Mouse (Mus musculus) left cerebral cortex, postnatal 36 days (tissue): ENCODE data around the gene Actr10. TPM values are rescaled to one million over a fixed set of nuclear protein-coding genes. Genes with fewer than 3 reads are reported as not detected.

Experiments
- DNase-seq, 2 experiments: peaks; one replicate each; pipeline ENCODE4 v3.0.0; 2021 to 2022; ENCODE audit warnings: low spot score in 2 of 2, mixed read lengths in 1 of 2
- intact Hi-C: fragments of 180-260 bp; cut with DNase I; formaldehyde crosslinking; loops from one replicate; pipeline ENCODE4 v1.15.1; 2025
- total RNA-seq, 2 experiments: library from RNA; stranded (reverse); gene quantifications; 2 replicates each; pipeline ENCODE4 v1.2.3; 2021

The Actr10 gene
- total RNA-seq, 2 experiments from 2014 or later = 146 to 163 TPM

- DNase-seq = no peak
- intact Hi-C loops = no loop called here
These were observed 68.5 kb downstream of the Actr10 start for GRCm38 (mm10) chr12:71006141-71006540.

DNA sequence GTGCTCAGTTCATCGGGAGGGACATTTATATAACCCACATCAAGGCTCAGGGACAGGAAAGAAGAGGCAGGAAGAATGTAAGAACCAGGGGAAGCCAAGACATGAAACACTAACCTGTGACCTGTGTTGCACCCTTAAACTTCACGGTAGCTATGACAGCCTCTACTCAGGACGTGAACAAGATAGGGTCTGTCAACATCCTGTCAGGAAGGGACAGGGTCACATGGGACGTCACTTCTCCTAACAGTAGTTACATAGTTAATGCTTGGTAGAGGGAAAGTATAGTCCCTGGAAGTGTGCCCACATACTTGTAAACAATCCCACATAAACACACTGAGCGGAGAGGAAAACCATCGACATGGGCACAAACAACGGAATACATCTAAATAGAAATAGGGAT, 69.2 kb downstream of the Actr10 start:
- no peak for DNase-seq
- intact Hi-C loops = no loop called here

DNA sequence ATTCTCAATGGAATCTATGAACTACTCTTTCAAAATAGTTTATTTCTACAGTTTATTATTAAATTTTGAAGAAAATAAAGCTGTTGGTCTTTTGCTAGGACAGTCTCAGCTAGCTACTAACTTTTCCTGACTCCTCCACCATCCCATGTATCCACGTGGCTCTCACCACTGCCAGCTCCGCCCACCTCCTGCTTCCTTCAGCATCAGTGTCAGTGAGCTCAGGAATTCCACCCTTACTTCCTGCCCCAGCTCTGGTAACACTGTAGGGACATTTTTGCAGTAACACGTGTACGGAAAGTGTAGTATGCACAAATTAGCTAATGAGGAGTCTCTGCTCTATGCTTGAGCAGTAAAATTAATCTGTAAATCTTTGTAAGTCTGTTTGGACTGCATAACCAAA, 72.1 kb downstream of the Actr10 start:
- no peak for DNase-seq
- intact Hi-C loops = no loop called here

Other genes starting within 250 kb of the Actr10 start
- gene Frmd6, start 112.3 kb upstream of the Actr10 start, total RNA-seq = 10 to 100 TPM; 37.5 to 42.7 TPM
- 100 to 1,000 TPM; 175 to 184 TPM for gene Psma3, start 36.8 kb downstream of the Actr10 start, total RNA-seq
- 10 to 100 TPM; 32.0 to 36.5 TPM for gene Arid4a, start 78.1 kb downstream of the Actr10 start, total RNA-seq
- not detected for gene Tomm20l, start 173.6 kb downstream of the Actr10 start, total RNA-seq
- 10 to 100 TPM; 49.7 to 67.7 TPM for gene Timm9, start 198.8 kb downstream of the Actr10 start, total RNA-seq
- 10 to 100 TPM in 1 of 2 experiments, 1 to 10 TPM in 1; 5.4 to 10.9 TPM for gene 2700049A03Rik, start 199.0 kb downstream of the Actr10 start, total RNA-seq